Mouse (Mus musculus): ENCODE data around the gene Clcn2. TPM values are rescaled to one million over a fixed set of nuclear protein-coding genes. Genes with fewer than 3 reads are reported as not detected.
A peak's percentile ranks its signal among the peaks of the same experiment; 100 is the strongest.

The Clcn2 gene
- total RNA-seq, 1 experiment from 2014 or later: 2.8 TPM

DNA sequence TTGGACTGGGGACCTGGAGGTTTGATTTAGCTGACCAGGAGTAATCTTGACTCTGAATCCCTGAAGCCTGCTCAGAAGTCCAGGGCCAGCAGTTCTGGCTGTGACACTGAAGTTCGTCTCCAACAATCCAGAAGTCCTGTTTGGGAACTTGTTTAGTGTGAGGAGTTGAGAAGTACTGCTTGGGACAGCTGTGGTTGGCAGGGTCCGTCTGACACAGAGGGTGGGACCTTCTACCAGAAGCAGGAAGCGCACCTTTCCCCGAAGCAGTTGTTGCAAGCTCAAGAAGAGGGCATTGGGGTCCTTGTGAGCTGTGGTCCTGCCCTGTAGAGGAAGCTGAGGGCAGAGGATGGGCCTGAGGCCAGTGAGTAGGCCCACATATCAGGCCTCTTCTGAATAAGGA, 8.2 kb upstream of the Clcn2 start:
- ATAC-seq (replicated peaks in 1 of 2; ENCODE audit: insufficient read depth in 1 of 2, low FRiP score in 2 of 2, low TSS enrichment in 1 of 2, low read depth in 1 of 2, poor library complexity in 2 of 2, severe bottlenecking in 2 of 2): no peak

DNA sequence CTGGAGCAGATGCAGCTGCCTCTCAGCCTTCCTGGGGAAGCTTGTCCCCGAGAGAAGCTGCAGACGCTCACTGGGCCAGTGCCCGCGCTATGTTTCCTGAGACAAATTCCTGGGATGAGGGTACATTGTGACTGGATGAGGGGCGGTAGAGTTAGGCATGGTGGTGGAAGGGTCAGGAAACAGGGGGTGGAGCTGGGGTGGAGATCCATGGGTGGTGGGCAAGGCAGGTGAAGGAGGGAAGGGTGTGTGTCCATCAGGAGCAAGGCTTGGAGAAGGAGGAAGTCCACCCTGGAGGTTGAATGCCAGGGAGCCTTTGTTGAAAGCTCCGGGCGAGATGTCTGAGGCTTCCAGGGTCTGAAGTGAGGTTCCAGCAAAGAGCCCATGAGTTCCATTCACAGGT, 7.8 kb upstream of the Clcn2 start:
- ATAC-seq (replicated peaks in 1 of 2; ENCODE audit: insufficient read depth in 1 of 2, low FRiP score in 2 of 2, low TSS enrichment in 1 of 2, low read depth in 1 of 2, poor library complexity in 2 of 2, severe bottlenecking in 2 of 2): no peak

DNA sequence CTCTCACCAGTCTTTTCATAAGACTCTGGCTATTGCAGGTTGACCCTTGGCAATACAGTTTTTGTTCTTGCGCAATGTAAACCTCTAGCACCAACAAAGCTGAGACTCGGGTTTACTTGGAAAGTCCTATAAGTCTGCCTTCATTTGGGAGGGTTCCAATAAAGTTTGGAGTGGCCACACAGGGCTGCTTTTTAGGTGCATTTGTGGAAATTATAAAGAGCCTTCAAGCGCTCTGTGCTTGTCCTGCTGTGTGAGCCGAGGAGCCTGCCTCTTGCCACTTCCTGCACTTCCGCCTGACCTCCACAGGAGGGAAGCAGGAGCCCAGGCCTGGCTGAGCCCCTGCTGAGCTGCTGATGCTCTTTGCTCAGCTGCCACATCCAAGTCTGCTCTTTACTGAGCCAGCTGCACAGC, 6.8 kb upstream of the Clcn2 start:
- peak; percentile 86 to 94 for ATAC-seq (replicated peaks in 1 of 2; ENCODE audit: insufficient read depth in 1 of 2, low FRiP score in 2 of 2, low TSS enrichment in 1 of 2, low read depth in 1 of 2, poor library complexity in 2 of 2, severe bottlenecking in 2 of 2)

DNA sequence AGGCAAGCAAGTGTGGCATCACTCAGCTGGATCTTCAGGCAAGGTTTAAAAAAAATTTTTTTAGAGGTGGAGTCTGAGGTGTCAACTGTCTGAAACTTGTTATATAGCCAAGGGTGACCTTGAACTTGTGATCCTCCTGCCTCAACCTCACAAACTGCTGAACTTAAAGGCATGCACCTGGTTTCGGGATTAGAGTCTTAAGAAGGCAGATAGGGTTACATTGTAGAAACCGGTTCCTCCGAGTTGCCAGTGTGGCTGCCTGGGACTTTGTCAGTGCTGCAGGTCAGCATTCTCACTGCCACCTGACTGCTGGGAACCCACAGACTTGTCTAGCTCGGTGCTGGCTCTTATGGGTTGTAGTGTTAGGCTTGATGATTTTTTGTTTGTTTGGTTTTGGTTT, 5.7 kb upstream of the Clcn2 start:
- no peak for ATAC-seq (replicated peaks in 1 of 2; ENCODE audit: insufficient read depth in 1 of 2, low FRiP score in 2 of 2, low TSS enrichment in 1 of 2, low read depth in 1 of 2, poor library complexity in 2 of 2, severe bottlenecking in 2 of 2)

DNA sequence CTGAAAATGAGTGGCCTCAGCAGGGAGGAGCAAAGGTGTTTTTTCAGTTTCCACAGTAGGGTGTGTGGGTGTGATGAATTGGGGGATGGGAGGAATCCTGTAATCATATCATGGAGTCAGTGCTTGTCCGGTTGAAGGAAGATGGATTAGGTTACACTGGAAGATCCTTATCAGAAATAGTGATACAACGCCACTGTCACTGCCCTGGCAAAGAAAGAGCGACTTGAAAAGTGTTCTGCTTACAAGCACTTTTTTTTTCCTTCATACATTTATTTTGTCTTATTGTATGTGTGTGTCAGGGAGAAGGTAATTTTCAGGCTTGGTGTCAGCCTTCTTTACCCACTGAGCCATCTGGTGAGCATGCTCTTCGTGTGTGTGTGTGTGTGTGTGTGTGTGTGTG, 5.2 kb upstream of the Clcn2 start:
- no peak for ATAC-seq (replicated peaks in 1 of 2; ENCODE audit: insufficient read depth in 1 of 2, low FRiP score in 2 of 2, low TSS enrichment in 1 of 2, low read depth in 1 of 2, poor library complexity in 2 of 2, severe bottlenecking in 2 of 2)

DNA sequence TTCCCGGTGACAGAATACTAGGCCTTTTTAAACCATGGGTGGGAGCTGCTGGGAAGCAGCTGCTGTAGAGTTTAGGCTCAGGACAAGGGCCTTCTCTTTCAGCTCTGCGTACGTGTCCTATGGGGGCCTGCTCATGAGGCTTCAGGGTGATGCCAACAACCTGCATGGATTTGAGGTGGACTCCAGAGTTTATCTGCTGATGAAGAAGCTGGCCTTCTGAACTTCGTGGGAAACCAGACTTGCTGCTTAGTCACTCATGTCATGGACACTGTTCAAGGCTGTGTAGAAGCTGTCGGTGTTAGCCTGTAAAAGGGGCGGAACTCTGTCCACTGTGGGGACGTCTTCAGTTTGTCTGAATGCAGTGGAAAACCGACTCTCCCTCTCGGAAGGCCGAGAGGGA, 4.3 kb upstream of the Clcn2 start:
- ATAC-seq (replicated peaks in 1 of 2; ENCODE audit: insufficient read depth in 1 of 2, low FRiP score in 2 of 2, low TSS enrichment in 1 of 2, low read depth in 1 of 2, poor library complexity in 2 of 2, severe bottlenecking in 2 of 2): no peak

DNA sequence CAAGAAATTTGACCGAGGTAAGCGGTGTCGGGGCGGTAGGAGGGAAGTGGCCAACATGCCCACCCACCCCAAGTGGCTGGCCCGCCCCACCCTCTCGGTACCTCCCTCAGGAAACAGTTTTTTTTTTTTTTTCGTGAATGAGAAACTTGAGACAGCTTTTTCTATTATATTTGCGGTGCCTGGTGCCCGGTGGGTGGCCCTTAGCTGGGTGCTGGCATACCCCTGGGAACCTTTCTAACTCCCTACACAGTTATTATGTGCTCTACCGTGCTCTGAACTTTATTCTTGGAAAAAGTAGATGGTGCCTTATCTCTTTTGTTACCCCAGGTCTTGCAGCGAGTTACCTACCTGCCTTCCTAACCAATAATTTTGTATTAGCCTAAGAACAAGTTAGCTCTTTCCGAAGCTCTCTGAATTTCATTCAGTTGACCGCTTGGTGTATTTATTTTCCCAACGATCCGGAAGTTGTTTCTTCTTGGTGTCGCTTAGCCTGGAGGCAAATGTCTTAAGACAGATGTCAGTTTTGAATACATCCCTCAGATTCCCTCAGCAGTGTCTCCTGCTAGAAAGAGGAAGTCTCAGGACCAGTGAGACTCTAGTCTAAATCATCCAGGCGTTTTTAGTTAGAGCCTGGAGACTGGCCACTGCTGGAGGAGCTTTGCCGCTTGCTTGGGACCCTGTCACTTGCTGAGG, 578 bp upstream of the Clcn2 start:
- ATAC-seq (replicated peaks in 1 of 2; ENCODE audit: insufficient read depth in 1 of 2, low FRiP score in 2 of 2, low TSS enrichment in 1 of 2, low read depth in 1 of 2, poor library complexity in 2 of 2, severe bottlenecking in 2 of 2): peak in 1 of 2 experiments; percentile 27; a peak in 3 of 4 replicates

DNA sequence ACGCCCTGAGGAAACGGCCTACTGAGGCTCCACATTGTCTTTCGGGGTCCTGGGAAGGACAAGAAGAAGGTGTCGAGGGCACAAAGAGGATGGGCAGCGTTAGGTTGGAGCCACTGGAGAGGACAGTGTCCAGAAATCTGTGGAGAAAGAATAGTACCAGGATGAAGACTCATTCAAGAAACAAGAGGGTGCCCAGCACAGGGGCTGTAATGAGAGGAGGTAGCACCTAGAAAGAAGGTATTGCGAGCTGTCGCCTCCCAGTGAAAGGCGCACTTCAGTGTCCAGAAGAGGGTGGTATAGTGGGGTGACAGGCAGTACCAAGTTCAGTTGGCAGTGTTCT, 735 bp downstream of the Clcn2 start:
- no peak for ATAC-seq (replicated peaks in 1 of 2; ENCODE audit: insufficient read depth in 1 of 2, low FRiP score in 2 of 2, low TSS enrichment in 1 of 2, low read depth in 1 of 2, poor library complexity in 2 of 2, severe bottlenecking in 2 of 2)

DNA sequence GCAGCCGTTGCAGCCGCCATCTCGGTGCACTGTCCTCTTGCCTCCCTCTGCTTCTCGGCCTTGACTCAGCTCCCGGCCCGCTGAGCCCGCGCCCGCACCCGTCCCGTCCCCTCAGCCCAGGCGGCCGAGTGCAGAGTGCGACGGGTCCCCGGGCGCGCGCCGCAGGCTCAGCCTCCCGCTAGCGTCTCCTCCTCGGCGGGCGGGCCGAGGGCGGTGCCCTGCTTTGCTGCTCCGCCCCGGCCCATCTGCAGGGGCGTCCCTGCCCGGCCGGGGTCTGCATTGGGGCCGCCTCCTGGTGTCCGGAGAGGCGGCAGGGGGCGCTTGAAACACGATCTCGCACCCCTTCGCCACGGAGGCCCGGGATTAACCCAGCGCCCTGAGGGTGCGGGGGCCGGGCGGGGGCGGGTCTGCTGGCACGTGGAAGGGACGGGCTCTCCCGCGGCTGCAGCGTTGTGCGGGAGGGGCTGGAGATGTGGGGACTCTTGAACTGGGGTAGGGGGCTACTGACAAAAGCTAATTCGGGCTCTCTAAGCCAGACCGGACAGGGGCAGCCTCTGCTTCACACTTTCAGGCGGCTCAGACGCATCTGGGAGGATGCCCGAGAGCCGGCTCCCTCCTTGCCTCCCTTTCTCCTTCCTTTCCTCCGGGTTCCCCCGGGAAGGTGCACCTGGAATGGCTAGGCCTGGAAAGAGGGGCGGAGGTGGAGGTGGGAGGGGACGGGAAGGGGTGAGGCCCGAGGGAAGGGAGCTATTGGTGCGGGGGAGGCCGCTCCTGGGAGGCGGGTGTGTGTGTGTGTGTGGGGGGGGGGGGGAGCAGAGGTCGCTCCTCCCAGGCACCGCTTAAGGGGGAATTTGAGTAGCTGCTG, 1.3 kb downstream of the Clcn2 start:
- ATAC-seq (replicated peaks in 1 of 2; ENCODE audit: insufficient read depth in 1 of 2, low FRiP score in 2 of 2, low TSS enrichment in 1 of 2, low read depth in 1 of 2, poor library complexity in 2 of 2, severe bottlenecking in 2 of 2): no peak

DNA sequence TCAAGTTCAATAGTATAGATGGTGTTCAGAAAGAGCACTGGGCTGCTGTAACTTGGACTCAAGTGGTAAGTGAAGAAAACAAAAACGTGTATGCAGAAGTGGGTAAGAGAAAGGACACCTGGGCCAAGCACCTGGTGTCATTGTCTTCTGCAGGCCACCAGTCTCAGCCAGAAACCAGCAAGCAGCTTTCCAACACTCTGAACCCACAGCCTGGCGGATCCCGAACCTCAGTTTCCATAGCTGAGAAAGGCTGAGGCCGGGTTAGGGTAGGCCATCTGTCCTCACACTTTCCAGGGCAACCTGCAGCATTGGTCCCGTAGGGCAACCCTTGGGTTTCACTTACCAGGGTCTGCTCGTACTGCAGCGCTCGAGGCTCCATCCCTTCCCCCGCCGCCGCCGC, 2.0 kb downstream of the Clcn2 start:
- ATAC-seq (replicated peaks in 1 of 2; ENCODE audit: insufficient read depth in 1 of 2, low FRiP score in 2 of 2, low TSS enrichment in 1 of 2, low read depth in 1 of 2, poor library complexity in 2 of 2, severe bottlenecking in 2 of 2): no peak

DNA sequence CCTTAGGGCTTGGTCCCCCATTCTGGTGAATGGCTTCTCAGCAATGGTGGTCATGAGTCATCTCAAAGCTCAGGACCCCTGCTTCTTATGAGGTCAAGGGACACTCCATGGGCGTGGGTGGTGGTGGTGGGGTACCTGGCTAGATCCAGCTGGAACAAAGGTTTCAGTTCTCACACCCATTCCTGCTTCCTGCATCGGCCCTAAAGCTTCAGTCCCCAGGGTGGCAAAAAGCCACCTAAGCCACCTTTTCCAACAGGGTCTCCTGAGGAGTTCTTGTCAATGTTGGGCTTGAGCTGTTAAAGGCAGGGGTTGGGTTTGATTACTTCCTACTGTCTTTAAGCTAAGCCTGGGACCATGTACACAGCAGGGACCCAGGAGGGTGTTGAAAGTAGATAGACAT, 2.4 kb downstream of the Clcn2 start:
- no peak for ATAC-seq (replicated peaks in 1 of 2; ENCODE audit: insufficient read depth in 1 of 2, low FRiP score in 2 of 2, low TSS enrichment in 1 of 2, low read depth in 1 of 2, poor library complexity in 2 of 2, severe bottlenecking in 2 of 2)

DNA sequence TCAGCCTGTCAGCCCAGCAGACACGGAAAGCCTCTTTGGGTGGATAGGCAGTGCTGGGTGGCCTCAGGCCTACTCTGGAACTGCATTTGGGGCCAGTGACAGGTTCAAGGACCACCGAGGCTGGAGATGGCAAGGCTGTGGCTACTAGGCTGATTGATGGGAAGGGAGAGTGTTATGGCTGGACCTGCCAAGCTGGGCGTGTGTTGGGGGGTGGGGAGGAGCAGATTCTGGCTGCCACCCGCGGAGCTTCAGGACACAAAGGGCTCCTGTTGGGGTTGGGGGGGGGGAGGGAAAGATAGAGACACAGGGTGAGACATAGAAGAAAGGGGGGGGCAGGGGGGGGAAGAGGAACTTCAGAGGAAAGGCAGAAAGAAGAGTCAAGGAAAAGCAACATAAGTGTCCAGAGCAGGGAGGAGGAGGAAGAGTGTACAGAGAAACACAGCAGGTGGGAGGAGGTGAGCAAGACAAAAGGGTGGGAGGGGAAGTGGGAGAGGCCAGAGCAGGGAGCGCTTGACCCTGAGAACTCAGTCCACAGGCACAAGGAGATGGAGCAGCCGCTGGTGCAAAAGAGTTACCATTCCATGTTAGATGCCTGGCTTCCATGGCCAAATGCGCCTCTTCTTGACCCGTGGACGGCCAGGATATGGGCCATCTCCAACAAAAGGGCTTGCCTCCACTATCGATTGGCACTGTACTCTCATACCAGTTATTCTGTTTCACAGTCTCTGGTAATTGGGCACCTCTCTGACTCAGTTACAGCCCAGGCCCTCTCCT, 3.1 kb downstream of the Clcn2 start:
- ATAC-seq (replicated peaks in 1 of 2; ENCODE audit: insufficient read depth in 1 of 2, low FRiP score in 2 of 2, low TSS enrichment in 1 of 2, low read depth in 1 of 2, poor library complexity in 2 of 2, severe bottlenecking in 2 of 2): no peak

DNA sequence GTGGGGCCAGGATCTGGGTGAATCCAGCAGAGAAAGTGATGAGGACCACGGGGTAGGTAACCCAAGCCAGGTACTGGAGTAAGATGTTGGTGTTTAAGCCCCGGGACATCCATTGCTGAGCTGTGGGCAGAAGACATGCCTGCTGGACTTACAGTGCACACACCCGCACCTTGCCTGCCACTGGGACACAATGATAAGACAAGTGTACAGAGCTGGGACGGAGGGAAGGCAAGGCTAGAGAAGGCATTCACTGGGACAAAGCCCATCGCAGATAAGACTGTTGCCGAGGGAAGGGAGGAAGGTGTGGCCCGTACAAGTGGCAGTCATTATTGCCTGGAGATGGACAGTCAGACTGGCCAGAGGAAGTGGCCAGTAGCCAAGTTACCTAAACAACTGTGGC, 4.7 kb downstream of the Clcn2 start:
- ATAC-seq (replicated peaks in 1 of 2; ENCODE audit: insufficient read depth in 1 of 2, low FRiP score in 2 of 2, low TSS enrichment in 1 of 2, low read depth in 1 of 2, poor library complexity in 2 of 2, severe bottlenecking in 2 of 2): no peak

DNA sequence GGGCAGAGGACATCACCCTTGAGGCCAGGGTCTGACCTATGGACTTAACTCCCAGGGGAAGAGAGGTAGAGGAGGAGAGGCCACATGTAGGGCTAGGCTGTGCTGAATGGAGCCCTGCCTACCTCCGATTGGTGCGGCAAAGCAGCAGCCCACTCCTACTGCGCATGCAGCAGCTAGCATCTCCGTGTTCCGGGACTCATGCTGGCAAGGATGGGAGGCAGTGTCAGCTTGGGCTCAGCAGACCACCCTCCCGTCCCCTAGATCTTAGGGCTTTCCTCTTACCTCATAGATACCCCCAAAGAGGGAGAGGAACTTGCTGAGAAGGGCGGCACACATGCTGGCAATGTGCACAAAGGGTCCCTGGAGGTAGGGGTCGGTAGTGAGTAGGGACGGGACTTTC, 5.4 kb downstream of the Clcn2 start:
- ATAC-seq (replicated peaks in 1 of 2; ENCODE audit: insufficient read depth in 1 of 2, low FRiP score in 2 of 2, low TSS enrichment in 1 of 2, low read depth in 1 of 2, poor library complexity in 2 of 2, severe bottlenecking in 2 of 2): no peak

DNA sequence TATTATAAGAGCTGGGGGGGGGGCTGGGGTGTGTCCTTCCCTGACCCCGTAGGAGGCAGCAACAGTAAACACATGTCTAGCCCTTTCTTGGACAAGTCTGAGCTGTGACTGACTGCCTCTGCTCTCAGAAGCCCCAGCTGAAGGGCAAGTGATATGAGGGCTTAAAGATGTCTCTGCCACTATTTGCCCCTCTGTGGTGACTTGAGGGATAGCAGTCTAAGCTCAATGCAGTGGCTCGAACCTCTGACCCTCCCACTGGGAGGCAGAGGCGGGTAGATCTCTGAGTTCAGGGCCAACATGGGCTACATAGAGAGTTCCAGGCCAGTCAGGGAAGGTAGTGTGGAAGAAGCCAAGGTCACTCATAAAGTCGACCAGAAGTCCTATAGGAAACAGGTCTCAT, 6.7 kb downstream of the Clcn2 start:
- ATAC-seq (replicated peaks in 1 of 2; ENCODE audit: insufficient read depth in 1 of 2, low FRiP score in 2 of 2, low TSS enrichment in 1 of 2, low read depth in 1 of 2, poor library complexity in 2 of 2, severe bottlenecking in 2 of 2): no peak

DNA sequence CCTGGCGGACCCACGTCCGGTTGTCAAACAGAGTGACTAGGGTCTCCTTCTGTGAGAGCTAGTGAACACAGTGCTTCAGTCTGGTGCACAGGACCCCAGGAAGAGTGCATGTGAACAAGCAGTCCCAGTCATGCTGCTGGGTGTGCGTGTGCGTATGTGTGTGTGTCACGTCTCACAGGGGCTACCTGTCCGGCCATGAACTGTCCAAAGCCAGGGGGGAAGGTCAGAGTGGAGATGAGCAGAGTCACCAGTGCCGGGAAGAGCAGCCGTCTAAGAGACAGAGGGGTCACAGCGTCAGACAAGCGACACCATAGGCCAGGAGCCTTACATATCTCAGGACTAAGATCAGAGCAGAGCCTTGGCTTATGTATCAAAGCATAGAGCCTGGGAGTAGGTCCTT, 7.2 kb downstream of the Clcn2 start:
- ATAC-seq (replicated peaks in 1 of 2; ENCODE audit: insufficient read depth in 1 of 2, low FRiP score in 2 of 2, low TSS enrichment in 1 of 2, low read depth in 1 of 2, poor library complexity in 2 of 2, severe bottlenecking in 2 of 2): no peak

DNA sequence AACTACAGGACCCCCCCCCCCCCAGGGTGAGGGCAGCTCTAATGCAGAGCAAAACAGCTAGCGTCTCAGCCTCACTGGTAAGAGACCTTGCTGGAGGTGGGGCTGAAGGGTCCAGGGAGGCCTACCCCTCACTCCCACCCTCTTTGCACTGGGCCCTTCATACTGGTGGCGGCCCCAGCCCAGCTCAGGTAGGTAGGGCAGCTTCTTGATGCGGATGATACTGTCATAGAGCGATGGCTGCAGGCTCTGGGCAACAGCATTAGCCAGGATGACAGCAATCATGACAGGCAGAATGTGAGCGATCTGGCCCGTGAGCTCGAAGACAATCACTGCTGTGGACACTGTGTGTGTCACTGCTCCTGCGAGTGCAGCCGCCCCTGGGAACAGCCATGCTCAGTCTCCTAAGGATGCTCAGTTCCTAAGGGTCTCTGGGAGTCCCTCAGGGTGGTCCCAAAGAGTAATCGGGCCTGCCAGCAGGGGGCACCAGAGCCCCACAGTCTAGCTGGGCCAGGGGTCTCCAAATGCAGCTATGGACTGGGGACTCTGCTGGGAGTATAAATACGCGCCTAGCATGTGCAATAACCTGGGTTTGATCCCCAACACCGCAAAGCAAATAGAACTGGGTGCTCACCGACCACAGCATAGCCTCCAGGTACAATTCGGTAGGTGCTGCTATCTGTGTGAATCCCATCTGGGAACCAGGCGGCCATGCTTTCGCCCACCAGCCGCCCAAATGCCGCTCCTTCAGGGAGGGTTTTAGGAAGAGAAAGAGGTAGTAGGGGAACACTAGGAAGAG, 8.4 kb downstream of the Clcn2 start:
- ATAC-seq (replicated peaks in 1 of 2; ENCODE audit: insufficient read depth in 1 of 2, low FRiP score in 2 of 2, low TSS enrichment in 1 of 2, low read depth in 1 of 2, poor library complexity in 2 of 2, severe bottlenecking in 2 of 2): 0 out of 4 replicates have a peak, but pooled peaks of 1 of the 2 experiments have one; percentile 5
